Mouse (Mus musculus) erythroid progenitor cell, adult 5-6 weeks (primary cell): Measurements from ENCODE around the gene Slc22a15. TPM values are rescaled to one million over a fixed set of nuclear protein-coding genes. Genes with fewer than 3 reads are reported as not detected.
A peak's percentile ranks its signal among the peaks of the same experiment; 100 is the strongest.
"Not testable (repeated sequence)": the region's sequence is repeated elsewhere in the genome, so short reads cannot be mapped to it uniquely, and the experiment has no call there.

Experiments
- ATAC-seq: replicated peaks from 2 replicates; pipeline ENCODE4 v1.8.0; 2016; ENCODE audit warnings: moderate number of reproducible peaks, mild to moderate bottlenecking, moderate TSS enrichment, inconsistent platforms; ENCODE audit not compliant: poor library complexity, low FRiP score, severe bottlenecking
- total RNA-seq, 2 experiments: library from RNA; stranded (forward) in 1 of 2; stranded (reverse) in 1 of 2; fragments of 150-400 nt in 1 of 2; fragments of 186-747, 209-891 nt in 1 of 2; gene quantifications; 2 replicates each; pipeline versions ENCODE4 v1.2.3 to v1.2.4; 2015 to 2017; ENCODE audit warnings: low replicate concordance in 2 of 2

Gene Slc22a15
- total RNA-seq, 2 experiments from 2014 or later = 0.61 to 2.9 TPM

- no peak for ATAC-seq
These were observed 99.9 kb downstream of the Slc22a15 start for GRCm38 (mm10) chr3:101824338-101824737.

GRCm38 (mm10) chr3:101822052-101822451 lies 102.2 kb downstream of the Slc22a15 start:
- no peak for ATAC-seq

- not testable (repeated sequence) for ATAC-seq
These were observed 103.5 kb downstream of the Slc22a15 start for GRCm38 (mm10) chr3:101820708-101821107.

- ATAC-seq = no peak
These were observed 108.2 kb downstream of the Slc22a15 start for GRCm38 (mm10) chr3:101816006-101816405.

DNA sequence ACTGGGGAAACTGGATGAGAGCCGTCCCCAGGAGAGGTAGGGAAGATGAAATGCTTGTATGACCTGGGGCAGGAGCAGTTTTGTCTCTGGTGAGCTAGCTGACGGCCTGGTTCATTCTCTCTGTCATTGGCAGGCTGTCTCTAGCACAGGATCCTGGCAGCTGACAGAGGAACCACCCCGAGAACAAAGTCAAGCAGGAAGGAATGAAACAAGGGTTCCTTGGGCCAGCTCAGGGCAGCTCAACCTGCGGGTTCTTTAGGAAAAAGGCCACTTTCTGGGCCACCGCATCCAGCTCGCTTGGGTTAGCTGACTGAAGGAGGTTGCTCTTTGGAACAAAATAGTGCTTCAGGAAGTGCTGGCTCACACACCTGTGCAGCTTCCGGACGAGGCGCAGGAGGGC lies 109.5 kb downstream of the Slc22a15 start:
- no peak for ATAC-seq

GRCm38 (mm10) chr3:101812341-101812962 lies 111.8 kb downstream of the Slc22a15 start:
- no peak for ATAC-seq

DNA sequence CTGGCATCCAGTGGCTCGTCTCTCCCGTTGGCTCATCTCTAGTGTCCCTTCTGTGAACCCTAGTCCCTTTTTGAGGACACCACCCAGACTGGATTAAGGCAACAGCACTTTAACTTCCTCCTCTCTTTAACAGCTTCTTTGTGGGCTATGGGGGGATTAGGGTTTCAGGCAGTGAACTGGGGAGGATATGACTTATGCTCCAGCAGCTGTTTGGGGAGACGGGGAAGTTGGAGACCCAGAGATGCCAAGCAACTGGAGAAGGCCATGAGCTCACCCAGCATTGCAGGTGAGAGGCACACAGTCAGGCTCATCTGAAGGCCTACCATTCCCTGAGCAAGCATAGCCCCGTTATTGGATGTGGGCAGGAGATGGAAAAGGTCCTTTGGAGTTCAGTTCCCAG lies 112.3 kb downstream of the Slc22a15 start:
- ATAC-seq = no peak

DNA sequence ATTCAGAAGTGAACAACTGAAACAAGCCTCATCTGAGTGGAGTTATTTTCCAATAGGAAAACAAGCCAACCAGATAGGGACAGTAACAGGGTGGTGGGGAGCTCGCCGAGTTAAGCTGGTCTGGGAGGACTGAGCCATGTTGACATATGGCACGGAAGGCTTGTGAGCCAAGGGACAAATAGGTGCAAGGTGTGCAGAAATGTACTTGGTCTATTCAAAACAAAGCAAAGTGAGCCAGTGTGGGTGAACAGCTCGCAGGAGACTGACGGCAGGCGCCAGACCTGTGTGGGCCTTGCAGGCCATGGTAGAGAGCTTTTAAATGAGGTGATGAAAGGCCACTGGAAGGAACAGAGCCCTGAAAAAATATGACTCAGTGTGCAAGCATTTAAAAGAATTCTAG lies 116.6 kb downstream of the Slc22a15 start:
- ATAC-seq = no peak

DNA sequence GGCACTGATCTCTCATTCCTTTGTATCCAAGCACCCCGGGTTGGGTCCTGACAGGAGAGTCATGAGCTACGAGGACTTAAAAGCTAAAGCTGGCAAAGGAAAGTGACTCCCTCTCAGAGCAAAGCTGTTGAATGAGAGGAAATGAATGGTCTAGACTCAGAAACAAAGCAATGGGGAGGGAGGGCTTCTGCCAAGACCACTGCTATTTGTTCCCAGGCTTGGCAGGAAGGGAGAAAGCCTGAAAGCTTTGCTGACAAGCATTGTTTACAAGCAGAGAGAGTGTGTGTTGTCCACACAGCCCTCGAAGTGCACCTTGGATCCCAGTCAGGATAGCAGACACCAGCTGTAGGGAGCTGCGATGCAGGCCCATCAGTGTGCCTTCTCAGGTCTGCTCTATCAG lies 117.3 kb downstream of the Slc22a15 start:
- no peak for ATAC-seq

- ATAC-seq = peak; percentile 57
These were observed 118.1 kb downstream of the Slc22a15 start for GRCm38 (mm10) chr3:101806149-101806548.

Other genes starting within 250 kb of the Slc22a15 start
- not detected in 2 replicates for gene Mab21l3, start 75.5 kb downstream of the Slc22a15 start, total RNA-seq (2015; ENCODE audit: low replicate concordance)
- gene Mab21l3, start 75.5 kb downstream of the Slc22a15 start, total RNA-seq (2017; ENCODE audit: low replicate concordance) = not detected in 2 replicates
- gene Nhlh2, start 85.6 kb upstream of the Slc22a15 start, total RNA-seq (2015; ENCODE audit: low replicate concordance) = not detected in 2 replicates
- not detected in 2 replicates for gene Nhlh2, start 85.6 kb upstream of the Slc22a15 start, total RNA-seq (2017; ENCODE audit: low replicate concordance)
- not detected in 2 replicates for gene Casq2, start 162.0 kb upstream of the Slc22a15 start, total RNA-seq (2015; ENCODE audit: low replicate concordance)
- gene Casq2, start 162.0 kb upstream of the Slc22a15 start, total RNA-seq (2017; ENCODE audit: low replicate concordance) = 1.5 TPM in 1 of 2 replicates, not detected in the other